Mouse (Mus musculus) small intestine, adult 2 months (tissue): ENCODE results near the gene Gm45713.

Experiments used
- CTCF ChIP-seq: fragments of 200-500 bp; IDR thresholded peaks from 2 replicates; pipeline ENCODE4 v1.5.1; 2012; ENCODE audit warnings: low read depth, mild to moderate bottlenecking, control low read depth, inconsistent platforms, low read length, moderate library complexity, mixed read lengths; ENCODE audit not compliant: insufficient replicate concordance, insufficient read length; ENCODE audit errors: extremely low read depth
- POLR2A ChIP-seq: fragments of 200-500 bp; IDR thresholded peaks from 2 replicates; pipeline ENCODE4 v1.6.1; 2012; ENCODE audit warnings: low read depth, mild to moderate bottlenecking, control low read depth, inconsistent platforms, low read length, moderate library complexity

- TF ChIP-seq CTCF (no peak), POLR2A (no peak)
Observed at GRCm38 (mm10) chr7:45144368-45145174, 8.5 kb upstream of the Gm45713 start.
